Mouse (Mus musculus) E14TG2a.4 (cell line): Measurements from ENCODE around the gene Rab11fip3.

Source experiments
- CTCF ChIP-seq: conservative IDR thresholded peaks from 2 replicates; pipeline ENCODE4 v1.5.1; 2014; ENCODE audit warnings: low read length
- POU5F1 ChIP-seq: IDR thresholded peaks from 2 replicates; pipeline ENCODE4 v1.6.1; 2014; ENCODE audit warnings: low read length, borderline replicate concordance

GRCm38 (mm10) chr17:26105619-26106018 is 36.3 kb upstream of the Rab11fip3 start:
- no peak for TF ChIP-seq CTCF
- TF ChIP-seq POU5F1 = no peak
